Mouse (Mus musculus): ENCODE data around the gene Cyp4f39.

- no peak for TF ChIP-seq POLR2A (IDR thresholded peaks at IDR 0.05; ENCODE audit: extremely low read depth, insufficient read depth, low read length)
- no peak for TF ChIP-seq CTCF (IDR thresholded peaks at IDR 0.05; ENCODE audit: low read depth, low read length)
Measured at GRCm38 (mm10) chr17:32437106-32437505, 15.4 kb upstream of the Cyp4f39 start.
